Mouse (Mus musculus) liver, embryonic 15.5 days (tissue): Measurements from ENCODE around the gene Irgm1. TPM values are rescaled to one million over a fixed set of nuclear protein-coding genes. Genes with fewer than 3 reads are reported as not detected.
A peak's percentile ranks its signal among the peaks of the same experiment; 100 is the strongest.

ENCODE experiments used
- ATAC-seq: fragments of 200-750 bp; cut with Nextera tagmentation; 2 replicates; pipeline ENCODE4 v1.8.0; 2017; ENCODE audit warnings: moderate number of reproducible peaks, mild to moderate bottlenecking, moderate library complexity; ENCODE audit not compliant: insufficient read depth
- H3K27ac ChIP-seq: fragments of 300-500 bp; sonication (generic); replicated peaks from 2 replicates; pipeline ENCODE4 v1.5.1; 2015; ENCODE audit warnings: mild to moderate bottlenecking, inconsistent platforms
- H3K27me3 ChIP-seq: fragments of 300-500 bp; sonication (generic); 2 replicates; pipeline ENCODE4 v1.6.1; 2015; ENCODE audit warnings: mild to moderate bottlenecking, inconsistent platforms
- H3K36me3 ChIP-seq: fragments of 300-500 bp; sonication (generic); replicated peaks from 2 replicates; pipeline ENCODE4 v1.6.1; 2015; ENCODE audit warnings: moderate library complexity, mild to moderate bottlenecking, inconsistent platforms
- H3K4me1 ChIP-seq: fragments of 300-500 bp; sonication (generic); replicated peaks from 2 replicates; pipeline ENCODE4 v1.6.1; 2015; ENCODE audit warnings: inconsistent platforms
- H3K4me2 ChIP-seq: fragments of 300-500 bp; sonication (generic); 2 replicates; pipeline ENCODE4 v1.6.1; 2015; ENCODE audit warnings: moderate library complexity, mild to moderate bottlenecking, inconsistent platforms
- H3K4me3 ChIP-seq: fragments of 300-500 bp; sonication (generic); replicated peaks from 2 replicates; pipeline ENCODE4 v1.5.1; 2015; ENCODE audit warnings: mild to moderate bottlenecking, inconsistent platforms
- H3K9ac ChIP-seq: fragments of 300-500 bp; sonication (generic); 2 replicates; pipeline ENCODE4 v1.6.1; 2015; ENCODE audit warnings: moderate library complexity, mild to moderate bottlenecking, inconsistent platforms
- H3K9me3 ChIP-seq: fragments of 300-500 bp; sonication (generic); replicated peaks from 2 replicates; pipeline ENCODE4 v1.6.1; 2016; ENCODE audit warnings: inconsistent platforms
- WGBS: fragments of 180-500 bp; shearing (Covaris S2); methylation state at CpG from one replicate; pipeline ENCODE4 v1.1.7; 2015; ENCODE audit warnings: mixed read lengths; ENCODE audit not compliant: insufficient replicate concordance; 5-methylcytosine and 5-hydroxymethylcytosine counted together
- polyA plus RNA-seq: library from polyadenylated mRNA; unstranded; fragments of >200 nt; fragmentation: Nextera tagmentation; extraction: Ambion mirVana; gene quantifications from 2 replicates; pipeline ENCODE4 v1.2.1, GENCODE M21; 2015

Gene Irgm1
- polyA plus RNA-seq, 1 experiment from 2014 or later: 20.4 TPM

DNA sequence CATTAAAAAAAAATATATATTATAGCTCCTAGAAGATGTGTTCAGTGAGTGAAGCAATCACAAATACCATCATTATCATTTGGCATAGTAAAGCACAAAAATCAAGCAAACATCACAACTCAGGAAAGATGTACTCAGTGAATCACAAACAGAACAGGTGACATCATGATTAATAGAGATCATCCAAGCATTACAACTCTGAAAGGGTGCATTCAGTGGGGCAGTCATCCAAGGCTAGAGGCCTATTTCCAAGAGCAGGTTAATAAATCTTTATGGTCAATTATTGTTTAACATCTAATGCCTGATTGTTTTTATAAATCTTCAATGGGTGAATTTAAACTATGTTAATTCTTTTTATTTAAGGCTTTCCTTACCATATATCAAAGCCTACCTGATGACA, 30.7 kb downstream of the Irgm1 start:
- H3K27me3 ChIP-seq: peaks cover 33% of the 10 kb centered on the region
- no peak overlapping the region for H3K9ac ChIP-seq
- H3K4me3 ChIP-seq: no peak overlapping the region
- peaks cover 22% of the 10 kb centered on the region for H3K4me1 ChIP-seq
- no peaks in the 10 kb centered on the region for H3K9me3 ChIP-seq
- H3K27ac ChIP-seq: no peak overlapping the region
- ATAC-seq: no peak
- H3K4me2 ChIP-seq: no peak overlapping the region
- H3K36me3 ChIP-seq: no peaks in the 10 kb centered on the region

GRCm38 (mm10) chr11:48838879-48839680, 32.4 kb downstream of the Irgm1 start:
- H3K4me3 ChIP-seq: no peak overlapping the region
- peaks cover 29% of the 10 kb centered on the region for H3K4me1 ChIP-seq
- H3K9me3 ChIP-seq: no peaks in the 10 kb centered on the region
- no peaks in the 10 kb centered on the region for H3K36me3 ChIP-seq
- peak overlapping the region; percentile 98; the same call in 1 of the 2 replicates for H3K4me2 ChIP-seq
- no peak for ATAC-seq
- no peak overlapping the region for H3K9ac ChIP-seq
- peaks cover 40% of the 10 kb centered on the region for H3K27me3 ChIP-seq
- H3K27ac ChIP-seq: no peak overlapping the region
- WGBS: 67% methylated on average over 10 of the region's 10 CpGs

DNA sequence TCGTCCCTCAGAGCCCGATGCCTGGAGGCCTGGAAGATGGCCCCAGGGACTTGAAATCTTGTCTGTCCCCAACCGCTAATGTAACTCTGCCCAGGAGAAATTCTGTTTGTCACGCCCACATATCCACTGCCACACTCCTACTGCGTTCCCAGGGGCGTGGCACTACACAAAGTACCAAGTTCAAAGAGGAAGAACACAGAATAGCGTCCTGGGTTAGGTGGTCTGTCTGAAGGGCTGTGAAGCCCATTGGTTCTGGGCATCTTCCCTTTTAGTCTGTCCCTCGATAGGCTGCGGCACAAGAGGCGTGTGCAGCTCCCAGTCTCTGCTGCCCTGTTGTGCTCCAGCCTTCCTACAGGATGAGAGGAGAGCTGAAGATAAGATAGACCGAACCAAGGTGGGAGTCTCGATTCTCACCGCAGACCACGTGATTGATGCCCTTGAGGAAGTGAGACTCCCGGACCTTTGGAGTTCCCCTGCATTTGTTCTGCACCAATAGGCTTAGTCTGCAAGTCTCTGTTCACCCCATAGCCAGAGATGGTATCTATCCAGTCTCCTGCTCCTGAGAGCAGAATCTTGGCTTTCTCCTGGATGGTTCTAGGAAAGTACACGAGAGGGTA, 33.2 kb downstream of the Irgm1 start:
- under 1% methylated on average over 16 of the region's 16 CpGs for WGBS
- H3K36me3 ChIP-seq: no peaks in the 10 kb centered on the region
- no peak overlapping the region for H3K27ac ChIP-seq
- no peaks in the 10 kb centered on the region for H3K9me3 ChIP-seq
- peak overlapping the region; percentile 59 for H3K9ac ChIP-seq
- H3K4me1 ChIP-seq: peaks cover 33% of the 10 kb centered on the region
- H3K4me3 ChIP-seq: peak overlapping the region; percentile 74
- H3K27me3 ChIP-seq: peaks cover 40% of the 10 kb centered on the region
- ATAC-seq: no peak
- peak overlapping the region; percentile 98 for H3K4me2 ChIP-seq

DNA sequence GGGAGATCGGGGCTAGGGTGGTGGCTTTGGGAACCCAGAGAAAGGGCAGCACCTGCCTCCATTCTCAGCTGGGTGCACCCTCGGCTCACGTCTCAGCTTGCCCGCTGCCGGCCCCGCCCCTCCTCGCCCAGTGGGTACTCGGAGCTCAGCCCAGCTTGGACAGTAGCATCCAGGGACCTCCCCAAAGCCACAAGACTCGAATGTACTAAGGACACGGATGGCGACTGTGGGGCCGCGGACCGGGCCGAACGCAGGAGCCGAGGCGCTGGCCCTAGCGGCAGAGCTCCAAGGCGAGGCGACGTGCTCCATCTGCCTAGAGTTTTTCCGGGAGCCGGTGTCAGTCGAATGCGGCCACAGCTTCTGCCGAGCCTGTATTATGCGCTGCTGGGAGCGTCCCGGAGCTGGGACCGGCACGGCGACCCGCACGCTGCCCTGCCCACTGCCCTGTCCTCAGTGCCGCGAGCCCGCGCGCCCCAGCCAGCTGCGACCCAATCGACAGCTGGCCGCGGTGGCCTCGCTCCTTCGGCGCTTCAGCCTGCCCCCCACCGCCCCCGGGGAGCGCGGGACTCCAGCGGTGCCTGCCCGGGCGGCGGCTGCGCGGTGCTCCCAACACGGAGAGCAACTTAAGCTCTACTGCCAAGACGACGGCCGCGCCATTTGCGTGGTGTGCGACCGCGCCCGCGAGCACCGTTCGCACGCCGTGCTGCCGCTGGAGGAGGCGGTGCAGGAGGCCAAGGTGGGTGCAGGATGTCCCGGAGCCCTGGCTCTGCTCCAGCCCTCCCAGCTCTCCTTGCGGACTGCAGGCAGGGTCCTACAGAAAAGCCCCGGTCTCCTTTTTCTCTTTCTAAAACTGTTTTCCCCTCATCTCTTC, 33.9 kb downstream of the Irgm1 start:
- peak overlapping the region; percentile 74 for H3K4me3 ChIP-seq
- H3K27ac ChIP-seq: no peak overlapping the region
- H3K36me3 ChIP-seq: no peaks in the 10 kb centered on the region
- H3K27me3 ChIP-seq: peaks cover 40% of the 10 kb centered on the region
- peak overlapping the region; percentile 59 for H3K9ac ChIP-seq
- no peaks in the 10 kb centered on the region for H3K9me3 ChIP-seq
- WGBS: under 1% methylated on average over 77 of the region's 77 CpGs
- peak overlapping the region; percentile 98 for H3K4me2 ChIP-seq
- peaks cover 38% of the 10 kb centered on the region for H3K4me1 ChIP-seq
- no peak for ATAC-seq

GRCm38 (mm10) chr11:48836990-48837309, 34.5 kb downstream of the Irgm1 start:
- Histone ChIP-seq H3K9me3 (no peaks in the 10 kb centered on the region), H3K4me3 (peak overlapping the region; percentile 74), H3K27ac (no peak overlapping the region), H3K4me1 (peaks cover 38% of the 10 kb centered on the region), H3K27me3 (peaks cover 40% of the 10 kb centered on the region), H3K4me2 (peak overlapping the region; percentile 98), H3K36me3 (no peaks in the 10 kb centered on the region), H3K9ac (peak overlapping the region; percentile 59; the same call in 1 of the 2 replicates)
- 22% methylated on average over 11 of the region's 11 CpGs for WGBS
- ATAC-seq: no peak

- Histone ChIP-seq H3K27me3 (peaks cover 40% of the 10 kb centered on the region), H3K36me3 (no peaks in the 10 kb centered on the region), H3K9me3 (no peaks in the 10 kb centered on the region), H3K4me3 (no peak overlapping the region), H3K9ac (no peak overlapping the region), H3K27ac (no peak overlapping the region), H3K4me1 (peaks cover 38% of the 10 kb centered on the region), H3K4me2 (no peak overlapping the region; the same call in 1 of the 2 replicates)
- ATAC-seq: no peak
- WGBS: 69% methylated on average over 6 of the region's 6 CpGs
These were observed 35.6 kb downstream of the Irgm1 start for GRCm38 (mm10) chr11:48835923-48836322.

GRCm38 (mm10) chr11:48833731-48834639, 37.5 kb downstream of the Irgm1 start:
- Histone ChIP-seq H3K27ac (peak overlapping the region; percentile 75), H3K9ac (peak overlapping the region; percentile 58), H3K4me1 (peaks cover 38% of the 10 kb centered on the region), H3K4me2 (peak overlapping the region; percentile 73), H3K9me3 (no peaks in the 10 kb centered on the region), H3K36me3 (no peaks in the 10 kb centered on the region), H3K4me3 (peak overlapping the region; percentile 65), H3K27me3 (peaks cover 36% of the 10 kb centered on the region)
- peak; percentile 84 for ATAC-seq
- under 1% methylated on average over 30 of the region's 30 CpGs for WGBS

GRCm38 (mm10) chr11:48833078-48833730, 38.3 kb downstream of the Irgm1 start:
- H3K27me3 ChIP-seq: peaks cover 30% of the 10 kb centered on the region
- H3K27ac ChIP-seq: peak overlapping the region; percentile 75
- peak; percentile 56 for ATAC-seq
- peak overlapping the region; percentile 65 for H3K4me3 ChIP-seq
- H3K36me3 ChIP-seq: no peaks in the 10 kb centered on the region
- H3K4me2 ChIP-seq: peak overlapping the region; percentile 73
- H3K9ac ChIP-seq: no peak overlapping the region; the same call in 1 of the 2 replicates
- H3K9me3 ChIP-seq: no peaks in the 10 kb centered on the region
- peaks cover 33% of the 10 kb centered on the region for H3K4me1 ChIP-seq
- WGBS: 15% methylated on average over 9 of the region's 9 CpGs

DNA sequence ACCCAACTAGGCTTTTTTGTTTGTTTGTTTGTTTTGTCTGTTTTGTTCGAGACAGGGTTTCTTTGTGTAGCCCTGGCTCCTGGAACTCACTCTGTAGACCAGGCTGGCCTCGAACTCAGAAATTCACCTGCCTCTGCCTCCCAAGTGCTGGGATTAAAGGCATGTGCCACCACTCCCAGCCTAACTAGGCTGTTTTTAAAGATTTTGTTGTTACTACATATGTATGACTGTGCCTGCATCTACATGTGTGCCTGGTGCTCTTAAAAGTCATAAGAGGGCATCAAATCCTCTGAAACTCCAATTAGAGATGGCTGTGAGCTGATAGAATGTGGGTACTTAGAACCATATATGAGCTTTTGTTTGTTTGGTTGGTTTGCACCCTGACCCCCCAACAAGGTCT, 40.2 kb downstream of the Irgm1 start:
- H3K4me3 ChIP-seq: no peak overlapping the region
- H3K27ac ChIP-seq: no peak overlapping the region
- no peak overlapping the region for H3K4me2 ChIP-seq
- H3K27me3 ChIP-seq: peaks cover 28% of the 10 kb centered on the region
- ATAC-seq: no peak
- no peaks in the 10 kb centered on the region for H3K36me3 ChIP-seq
- no peak overlapping the region for H3K9ac ChIP-seq
- H3K4me1 ChIP-seq: peaks cover 26% of the 10 kb centered on the region
- 76% methylated on average over 2 of the region's 2 CpGs for WGBS
- H3K9me3 ChIP-seq: no peaks in the 10 kb centered on the region

DNA sequence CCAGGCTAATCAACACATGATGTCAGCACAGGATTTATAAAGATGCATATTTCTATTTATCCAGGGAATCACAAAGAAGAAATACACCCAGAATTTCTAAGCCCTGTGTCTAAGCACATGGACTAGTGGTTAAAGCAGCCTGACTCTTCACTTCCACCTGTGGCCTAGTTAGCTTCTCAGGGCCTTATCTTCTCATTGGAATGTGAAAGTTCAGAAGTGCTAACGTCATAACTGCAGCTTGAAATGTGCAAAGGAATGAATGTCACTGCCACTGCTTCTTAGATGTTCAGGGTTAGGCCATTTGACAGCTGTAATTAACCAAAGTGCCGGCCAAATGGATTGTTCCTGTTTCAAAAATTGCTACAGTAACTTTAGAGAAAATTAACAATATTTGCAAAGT, 41.2 kb downstream of the Irgm1 start:
- Histone ChIP-seq H3K36me3 (no peaks in the 10 kb centered on the region), H3K9me3 (no peaks in the 10 kb centered on the region), H3K4me3 (no peak overlapping the region), H3K9ac (no peak overlapping the region), H3K4me1 (peaks cover 26% of the 10 kb centered on the region), H3K27ac (no peak overlapping the region), H3K27me3 (peaks cover 18% of the 10 kb centered on the region), H3K4me2 (no peak overlapping the region)
- no peak for ATAC-seq
- 49% methylated on average over 2 of the region's 2 CpGs for WGBS
